Mouse (Mus musculus) stomach, embryonic 15.5 days (tissue): ENCODE measurements at regions not wholly inside any gene's neighbourhood (a gene's known extent, or its start where the extent isn't known, plus 50 kb on each side); places are given as distances from the start of the nearest gene placed in this dataset.

Experiments
- ATAC-seq: fragments of 200-750 bp; cut with Nextera tagmentation; 2 replicates; pipeline ENCODE4 v1.8.0; 2017; ENCODE audit warnings: low read depth, moderate number of reproducible peaks, moderate TSS enrichment; ENCODE audit not compliant: insufficient read depth, low FRiP score
- H3K27ac ChIP-seq: fragments of 300-500 bp; sonication (generic); 2 replicates; pipeline ENCODE4 v1.5.1; 2015; ENCODE audit warnings: mild to moderate bottlenecking, inconsistent platforms
- H3K27me3 ChIP-seq: fragments of 300-500 bp; sonication (generic); replicated peaks from 2 replicates; pipeline ENCODE4 v1.6.1; 2015; ENCODE audit warnings: inconsistent platforms
- H3K36me3 ChIP-seq: fragments of 300-500 bp; sonication (generic); 2 replicates; pipeline ENCODE4 v1.6.1; 2015; ENCODE audit warnings: inconsistent platforms
- H3K4me1 ChIP-seq: fragments of 300-500 bp; sonication (generic); 2 replicates; pipeline ENCODE4 v1.6.1; 2015; ENCODE audit warnings: inconsistent platforms
- H3K4me2 ChIP-seq: fragments of 300-500 bp; sonication (generic); 2 replicates; pipeline ENCODE4 v1.6.1; 2015; ENCODE audit warnings: mild to moderate bottlenecking, inconsistent platforms
- H3K4me3 ChIP-seq: fragments of 300-500 bp; sonication (generic); replicated peaks from 2 replicates; pipeline ENCODE4 v1.5.1; 2015; ENCODE audit warnings: inconsistent platforms
- H3K9ac ChIP-seq: fragments of 300-500 bp; sonication (generic); 2 replicates; pipeline ENCODE4 v1.6.1; 2015; ENCODE audit warnings: inconsistent platforms
- H3K9me3 ChIP-seq: fragments of 300-500 bp; sonication (generic); 2 replicates; pipeline ENCODE4 v1.6.1; 2016; ENCODE audit warnings: inconsistent platforms
- WGBS: fragments of 180-500 bp; shearing (Covaris S2); methylation state at CpG from one replicate; pipeline ENCODE4 v1.1.7; 2015; 5-methylcytosine and 5-hydroxymethylcytosine counted together

DNA sequence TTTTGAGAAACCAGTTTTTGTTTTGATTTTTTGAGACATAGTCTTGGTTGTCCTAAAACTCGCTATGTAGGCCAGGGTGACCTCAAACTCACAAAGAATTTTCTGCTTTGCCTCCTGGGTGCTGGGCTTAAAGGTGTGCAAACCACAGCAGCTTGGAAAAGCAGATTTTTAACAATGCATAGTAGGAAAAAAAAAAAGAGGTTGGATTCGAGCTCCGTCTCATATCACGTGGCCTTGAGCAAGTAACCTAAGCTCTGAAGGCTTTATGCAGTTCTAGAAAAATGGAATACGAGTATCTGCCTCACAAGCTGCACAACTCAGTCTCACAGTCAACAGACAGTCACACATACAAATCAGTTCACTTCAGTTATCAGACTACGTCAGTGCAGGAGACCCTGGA lies 90.9 kb downstream of the Spry2 start:
- no peak overlapping the region for H3K4me2 ChIP-seq
- 67% methylated on average over 6 of the region's 6 CpGs for WGBS
- no peaks in the 10 kb centered on the region for H3K27me3 ChIP-seq
- H3K4me3 ChIP-seq = no peak overlapping the region
- no peaks in the 10 kb centered on the region for H3K9me3 ChIP-seq
- no peaks in the 10 kb centered on the region for H3K36me3 ChIP-seq
- H3K9ac ChIP-seq = no peak overlapping the region
- H3K4me1 ChIP-seq = no peaks in the 10 kb centered on the region
- no peak overlapping the region for H3K27ac ChIP-seq
- ATAC-seq = no peak

DNA sequence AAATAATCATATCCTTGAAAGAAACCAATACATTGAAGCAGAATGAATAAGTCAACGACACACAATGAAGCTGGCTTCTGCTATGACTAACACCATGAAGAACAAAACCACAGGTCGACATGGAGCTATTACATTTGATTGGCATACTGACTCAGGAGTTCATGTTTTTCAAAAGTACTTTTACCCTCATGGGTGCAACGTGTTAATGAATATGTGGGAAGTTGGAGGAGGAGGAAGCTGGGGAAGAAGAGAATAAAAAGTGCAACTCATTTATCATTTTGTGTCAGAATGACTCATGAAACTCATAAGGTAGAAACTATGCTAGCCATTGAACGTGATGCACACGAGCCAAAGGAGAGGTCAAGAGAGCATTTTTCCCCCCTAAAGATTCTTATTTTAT lies 91.3 kb downstream of the Spry2 start:
- Histone ChIP-seq H3K27me3 (no peaks in the 10 kb centered on the region), H3K36me3 (no peaks in the 10 kb centered on the region), H3K9ac (no peak overlapping the region), H3K4me1 (no peaks in the 10 kb centered on the region), H3K4me2 (no peak overlapping the region), H3K27ac (no peak overlapping the region), H3K4me3 (no peak overlapping the region), H3K9me3 (no peaks in the 10 kb centered on the region)
- 54% methylated on average over 5 of the region's 5 CpGs for WGBS
- no peak for ATAC-seq

DNA sequence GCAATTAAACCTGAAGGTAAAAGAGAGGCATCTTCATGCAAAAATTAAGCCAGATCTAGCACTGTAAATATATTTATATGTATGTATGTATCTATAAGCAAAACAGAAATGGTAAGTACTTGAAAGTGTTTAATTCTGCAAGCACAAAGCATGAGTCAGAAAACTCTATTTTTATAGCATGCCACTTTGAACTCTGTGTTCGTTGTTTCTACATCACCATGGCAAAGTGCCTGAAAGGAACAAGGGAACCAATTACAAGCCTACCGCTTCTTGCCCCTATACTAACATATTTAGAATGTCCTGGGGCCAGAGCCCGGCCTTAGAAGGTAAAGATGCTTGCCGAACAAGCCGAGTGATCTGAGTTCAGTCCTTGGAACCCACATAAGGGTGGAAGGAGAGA lies 91.9 kb downstream of the Spry2 start:
- no peak for ATAC-seq
- no peak overlapping the region for H3K27ac ChIP-seq
- no peaks in the 10 kb centered on the region for H3K4me1 ChIP-seq
- no peak overlapping the region for H3K4me2 ChIP-seq
- no peaks in the 10 kb centered on the region for H3K27me3 ChIP-seq
- no peaks in the 10 kb centered on the region for H3K36me3 ChIP-seq
- WGBS = 75% methylated on average over 5 of the region's 5 CpGs
- H3K9me3 ChIP-seq = no peaks in the 10 kb centered on the region
- no peak overlapping the region for H3K9ac ChIP-seq
- no peak overlapping the region for H3K4me3 ChIP-seq

DNA sequence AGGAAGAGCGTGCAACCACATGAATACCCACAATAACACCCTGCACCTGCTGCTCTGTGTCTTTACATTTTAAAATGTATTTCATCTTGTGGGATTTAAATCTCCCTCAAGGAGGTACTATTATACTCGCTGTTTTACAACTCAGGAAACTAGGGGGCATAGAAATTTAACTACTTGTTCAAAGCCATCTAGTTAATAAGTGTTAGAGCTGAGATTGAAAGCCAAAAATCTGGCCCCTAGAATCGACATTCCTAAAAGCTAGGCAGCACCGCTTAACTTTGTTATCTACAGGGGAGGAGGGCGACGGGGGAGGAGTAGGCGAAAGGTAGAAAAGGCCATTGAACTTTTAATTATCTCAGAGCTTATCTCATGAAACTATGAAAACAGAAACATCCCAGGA lies 93.3 kb downstream of the Spry2 start:
- H3K9ac ChIP-seq = no peak overlapping the region
- H3K27me3 ChIP-seq = no peaks in the 10 kb centered on the region
- 34% methylated on average over 7 of the region's 7 CpGs for WGBS
- peak overlapping the region; percentile 87 for H3K27ac ChIP-seq
- peak overlapping the region; percentile 24 for H3K4me3 ChIP-seq
- H3K9me3 ChIP-seq = no peaks in the 10 kb centered on the region
- ATAC-seq = peak; percentile 57
- no peaks in the 10 kb centered on the region for H3K36me3 ChIP-seq
- H3K4me1 ChIP-seq = no peaks in the 10 kb centered on the region
- peak overlapping the region; percentile 49 for H3K4me2 ChIP-seq

DNA sequence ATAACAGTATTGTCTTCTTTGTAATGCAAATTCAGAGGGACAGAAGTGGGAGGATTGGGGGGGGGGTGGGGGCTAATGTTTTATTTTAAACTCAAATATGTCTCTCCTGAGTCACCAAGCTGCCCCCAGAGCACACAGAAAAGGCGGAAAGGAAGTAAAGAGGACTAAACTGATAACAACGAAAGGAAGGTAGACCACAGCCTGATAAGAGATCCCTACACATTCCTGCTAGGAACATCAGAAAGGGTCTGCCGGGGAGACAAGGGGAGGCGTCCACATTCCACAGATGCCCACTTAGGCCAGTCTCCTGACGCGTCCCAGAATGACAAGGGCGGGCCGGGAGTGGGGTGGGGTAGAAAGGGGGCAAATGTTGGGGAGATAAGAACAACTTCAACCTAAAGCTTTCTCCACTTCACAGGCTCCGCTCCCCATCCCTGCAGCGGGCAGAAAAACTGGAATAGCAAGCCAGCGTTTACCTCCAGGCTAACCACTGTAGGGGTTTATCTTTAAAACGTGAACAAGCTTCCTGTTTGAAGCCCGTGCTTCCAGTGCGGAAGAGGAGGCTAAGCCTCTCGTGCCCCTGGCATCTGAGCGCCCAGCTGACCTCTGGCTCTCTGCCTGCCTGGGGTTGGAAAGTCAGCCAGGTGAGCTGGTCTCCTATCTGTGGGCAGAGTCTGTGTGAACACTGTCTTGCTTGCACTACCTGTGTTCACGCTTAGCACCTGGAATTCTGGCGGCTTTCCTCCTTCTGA lies 93.9 kb downstream of the Spry2 start:
- H3K4me1 ChIP-seq = no peaks in the 10 kb centered on the region
- peak overlapping the region; percentile 49 for H3K4me2 ChIP-seq
- no peak overlapping the region for H3K9ac ChIP-seq
- H3K9me3 ChIP-seq = no peaks in the 10 kb centered on the region
- H3K27me3 ChIP-seq = no peaks in the 10 kb centered on the region
- H3K27ac ChIP-seq = peak overlapping the region; percentile 87
- peak; percentile 87 for ATAC-seq
- peak overlapping the region; percentile 24 for H3K4me3 ChIP-seq
- no peaks in the 10 kb centered on the region for H3K36me3 ChIP-seq
- 11% methylated on average over 18 of the region's 18 CpGs for WGBS

DNA sequence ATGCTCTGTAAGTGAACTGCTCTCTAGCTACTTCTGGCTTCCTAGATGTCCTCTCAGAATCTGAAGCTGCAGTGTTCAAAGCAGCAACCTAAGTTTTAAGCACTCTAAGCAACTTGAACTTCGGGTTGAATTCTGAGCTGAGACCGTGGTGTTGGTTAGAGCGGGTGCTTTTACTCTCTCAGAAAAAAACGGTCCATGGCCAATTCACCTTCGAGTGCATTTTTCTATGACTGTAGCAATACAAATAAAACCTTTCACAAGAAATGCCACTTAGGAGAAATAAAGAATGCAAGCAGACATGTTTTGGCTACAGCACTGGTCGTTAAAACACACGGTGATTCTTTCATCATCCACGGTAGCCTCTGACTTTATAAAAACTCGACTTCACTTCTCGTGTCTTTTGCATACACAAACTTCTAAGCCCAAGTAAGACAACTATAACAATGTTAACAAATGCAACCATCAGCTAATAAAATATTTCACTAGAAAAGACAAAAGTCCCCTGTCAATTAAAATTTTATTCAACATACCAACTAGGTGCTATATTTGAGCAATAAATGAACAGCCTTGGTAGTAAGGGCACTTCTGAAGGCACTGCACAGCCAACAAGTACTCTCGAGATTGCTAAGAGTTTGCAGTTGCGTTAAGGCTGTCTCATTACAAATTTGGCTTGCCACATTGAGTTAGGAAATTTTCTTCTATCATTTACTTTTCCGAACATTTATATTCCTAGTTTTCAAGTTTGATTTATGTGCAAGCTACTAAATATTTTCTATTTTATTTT lies 96.3 kb downstream of the Spry2 start:
- Histone ChIP-seq H3K4me3 (no peak overlapping the region), H3K9ac (no peak overlapping the region), H3K4me2 (no peak overlapping the region), H3K27me3 (no peaks in the 10 kb centered on the region), H3K27ac (no peak overlapping the region), H3K36me3 (no peaks in the 10 kb centered on the region), H3K4me1 (no peaks in the 10 kb centered on the region), H3K9me3 (no peaks in the 10 kb centered on the region)
- 82% methylated on average over 13 of the region's 13 CpGs for WGBS
- no peak for ATAC-seq

DNA sequence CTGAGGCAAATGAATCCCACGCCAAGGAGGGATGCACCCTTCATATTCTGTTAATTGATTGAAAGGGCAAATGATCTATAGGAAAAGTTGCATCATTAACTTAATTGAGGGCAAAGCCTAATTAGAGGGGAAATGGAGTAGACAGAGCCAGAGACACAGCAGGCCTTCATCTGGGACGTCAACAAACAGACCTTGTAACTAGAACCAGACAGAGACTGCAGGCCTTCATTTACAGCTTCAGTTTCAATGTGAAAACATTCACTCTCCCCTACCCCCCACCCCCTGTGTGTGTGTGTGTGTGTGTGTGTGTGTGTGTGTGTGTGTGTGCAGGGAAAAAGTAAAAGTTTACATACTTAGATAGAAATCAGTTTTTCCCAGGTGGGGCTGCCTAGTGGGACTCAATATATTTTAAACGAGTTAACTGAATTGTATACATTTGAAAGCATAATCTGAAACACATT lies 97.2 kb downstream of the Spry2 start:
- no peak overlapping the region for H3K4me3 ChIP-seq
- H3K9me3 ChIP-seq = no peaks in the 10 kb centered on the region
- H3K27ac ChIP-seq = no peak overlapping the region
- H3K9ac ChIP-seq = no peak overlapping the region
- H3K4me1 ChIP-seq = no peaks in the 10 kb centered on the region
- H3K36me3 ChIP-seq = no peaks in the 10 kb centered on the region
- no peak overlapping the region for H3K4me2 ChIP-seq
- ATAC-seq = no peak
- no peaks in the 10 kb centered on the region for H3K27me3 ChIP-seq
- WGBS = 54% methylated on average over 3 of the region's 3 CpGs

DNA sequence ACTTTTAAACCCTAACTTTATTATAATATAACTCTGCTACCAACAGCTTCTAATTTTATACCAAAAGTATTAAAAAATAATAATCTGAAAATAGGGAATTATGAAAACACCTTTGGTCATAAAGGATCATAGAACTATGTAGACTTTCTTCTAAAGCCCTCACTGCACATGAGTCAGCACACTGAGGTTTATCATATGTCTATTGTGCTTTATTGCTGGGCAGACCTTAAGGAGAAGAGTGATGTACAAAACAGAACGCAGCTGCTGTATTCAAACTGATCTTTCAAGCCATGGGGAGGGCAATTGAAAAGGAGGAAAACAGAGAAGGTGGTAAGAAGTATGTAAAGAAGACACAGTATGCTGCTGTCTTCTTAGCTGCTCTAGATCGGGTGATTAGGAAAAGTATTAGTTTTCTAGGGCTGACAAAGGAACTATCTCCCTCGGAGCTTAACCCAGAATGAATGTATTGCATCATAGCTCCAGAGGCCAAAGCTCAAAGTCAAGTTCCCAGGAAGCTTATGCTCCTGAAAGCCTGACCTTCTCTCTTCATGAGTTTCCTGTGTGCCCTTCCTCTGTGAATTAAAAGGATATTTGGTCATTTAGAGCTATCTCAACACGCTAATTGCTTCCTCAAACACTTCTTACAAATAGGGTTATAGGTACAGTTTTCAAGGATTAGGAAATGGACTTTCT lies 103.5 kb downstream of the Spry2 start:
- H3K4me3 ChIP-seq = no peak overlapping the region
- no peaks in the 10 kb centered on the region for H3K9me3 ChIP-seq
- H3K27ac ChIP-seq = no peak overlapping the region
- 63% methylated on average over 4 of the region's 4 CpGs for WGBS
- H3K4me2 ChIP-seq = no peak overlapping the region
- H3K27me3 ChIP-seq = no peaks in the 10 kb centered on the region
- no peaks in the 10 kb centered on the region for H3K36me3 ChIP-seq
- no peaks in the 10 kb centered on the region for H3K4me1 ChIP-seq
- H3K9ac ChIP-seq = no peak overlapping the region
- ATAC-seq = no peak

DNA sequence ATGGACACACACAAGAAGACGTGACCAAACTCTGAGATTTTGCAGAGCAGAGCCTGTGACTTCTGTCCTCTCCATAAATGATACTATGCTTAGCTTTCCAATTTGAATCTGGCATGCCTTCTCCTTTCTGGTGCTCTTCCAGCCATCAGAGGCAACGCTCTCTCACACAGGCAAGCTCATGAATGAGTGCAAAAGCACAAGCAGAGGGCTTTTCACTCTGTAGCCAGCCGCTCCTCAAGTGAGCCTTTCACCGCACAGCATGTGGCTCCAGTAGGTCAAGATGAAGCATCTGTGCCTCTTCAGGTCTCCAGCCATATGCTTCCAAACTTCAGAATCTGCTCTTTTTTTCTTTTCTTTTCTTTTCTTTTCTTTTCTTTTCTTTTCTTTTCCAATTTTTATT lies 106.2 kb downstream of the Spry2 start:
- Histone ChIP-seq H3K27me3 (no peaks in the 10 kb centered on the region), H3K36me3 (no peaks in the 10 kb centered on the region), H3K9ac (no peak overlapping the region), H3K9me3 (no peaks in the 10 kb centered on the region), H3K4me2 (no peak overlapping the region), H3K27ac (no peak overlapping the region), H3K4me3 (no peak overlapping the region), H3K4me1 (no peaks in the 10 kb centered on the region)
- ATAC-seq = no peak
- 89% methylated on average over 4 of the region's 4 CpGs for WGBS

DNA sequence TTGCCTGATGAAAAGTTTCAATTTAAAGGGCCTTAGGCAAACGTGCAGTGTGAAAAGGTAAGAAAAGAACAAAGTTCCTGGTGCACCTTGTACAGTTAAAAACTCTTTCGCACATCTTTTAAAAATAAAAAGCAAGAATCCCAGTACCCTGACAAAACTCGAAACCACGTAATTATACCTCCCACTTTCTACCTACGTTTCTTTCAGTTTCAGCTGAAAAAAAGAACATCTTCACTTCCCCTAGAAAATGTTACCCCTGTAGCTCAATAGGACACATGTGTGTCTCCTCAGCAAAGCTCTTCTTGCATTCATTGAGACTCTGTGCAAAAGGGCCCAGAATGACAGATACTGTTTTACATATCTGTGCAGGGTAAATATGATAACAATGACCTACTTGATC lies 113.2 kb downstream of the Spry2 start:
- Histone ChIP-seq H3K9ac (no peak overlapping the region), H3K4me2 (no peak overlapping the region), H3K27ac (no peak overlapping the region), H3K9me3 (no peaks in the 10 kb centered on the region), H3K4me3 (no peak overlapping the region), H3K27me3 (no peaks in the 10 kb centered on the region), H3K36me3 (no peaks in the 10 kb centered on the region), H3K4me1 (no peaks in the 10 kb centered on the region)
- 80% methylated on average over 5 of the region's 5 CpGs for WGBS
- no peak for ATAC-seq

DNA sequence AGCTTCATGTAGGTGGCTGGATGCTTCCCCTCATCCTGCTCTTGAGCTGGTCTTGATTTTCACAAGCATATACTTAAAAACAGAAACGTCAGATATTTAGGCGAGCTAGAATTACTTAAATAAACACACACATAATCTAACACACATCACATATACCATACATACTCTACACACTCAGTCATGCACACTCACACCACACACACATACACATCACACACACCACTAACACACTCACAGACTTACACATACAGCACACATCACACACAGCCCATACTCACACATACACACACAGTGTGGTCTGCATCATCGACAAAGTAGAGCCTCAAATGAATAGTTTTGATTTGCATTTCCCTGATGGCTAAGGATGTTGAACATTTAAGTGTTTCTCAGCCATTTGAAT lies 116.9 kb downstream of the Spry2 start:
- Histone ChIP-seq H3K36me3 (no peaks in the 10 kb centered on the region), H3K9me3 (no peaks in the 10 kb centered on the region), H3K27ac (no peak overlapping the region), H3K4me2 (no peak overlapping the region), H3K27me3 (no peaks in the 10 kb centered on the region), H3K9ac (no peak overlapping the region), H3K4me3 (no peak overlapping the region), H3K4me1 (no peaks in the 10 kb centered on the region)
- no peak for ATAC-seq
- WGBS = 65% methylated on average over 3 of the region's 3 CpGs

DNA sequence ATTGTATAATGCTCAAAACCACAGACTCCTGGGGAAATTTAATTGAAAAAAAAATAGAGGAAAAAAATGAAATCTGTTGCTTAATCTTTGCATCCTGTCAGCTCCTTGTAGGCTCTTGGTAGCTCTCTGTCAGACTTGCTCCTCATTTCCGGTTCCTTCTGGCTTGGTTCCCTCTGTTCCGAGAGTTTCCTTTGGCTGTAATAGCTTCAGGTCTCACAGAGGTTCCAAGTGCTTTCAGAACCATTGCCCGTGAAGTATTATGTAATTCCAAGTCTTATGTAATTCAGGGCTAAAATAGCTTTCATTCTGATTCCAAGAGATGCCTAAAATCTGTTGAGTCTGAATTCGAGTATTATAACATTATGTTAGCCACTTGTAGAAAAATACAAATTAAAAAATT lies 117.3 kb downstream of the Spry2 start:
- ATAC-seq = no peak
- 57% methylated on average over 4 of the region's 4 CpGs for WGBS
- no peak overlapping the region for H3K4me3 ChIP-seq

More for the DNA sequence above, 117.3 kb downstream of the Spry2 start:
- H3K27ac ChIP-seq = no peak overlapping the region
- H3K9ac ChIP-seq = no peak overlapping the region
- H3K36me3 ChIP-seq = no peaks in the 10 kb centered on the region
- no peaks in the 10 kb centered on the region for H3K4me1 ChIP-seq
- no peak overlapping the region for H3K4me2 ChIP-seq
- no peaks in the 10 kb centered on the region for H3K27me3 ChIP-seq
- no peaks in the 10 kb centered on the region for H3K9me3 ChIP-seq
